Mouse (Mus musculus) ovary, adult 18-20 months (tissue): ENCODE results near the gene Spaar.

ENCODE experiments used
- DNase-seq: peaks from one replicate; pipeline ENCODE4 v3.0.0; 2022; ENCODE audit warnings: low spot score, mixed read lengths

The Spaar gene

DNA sequence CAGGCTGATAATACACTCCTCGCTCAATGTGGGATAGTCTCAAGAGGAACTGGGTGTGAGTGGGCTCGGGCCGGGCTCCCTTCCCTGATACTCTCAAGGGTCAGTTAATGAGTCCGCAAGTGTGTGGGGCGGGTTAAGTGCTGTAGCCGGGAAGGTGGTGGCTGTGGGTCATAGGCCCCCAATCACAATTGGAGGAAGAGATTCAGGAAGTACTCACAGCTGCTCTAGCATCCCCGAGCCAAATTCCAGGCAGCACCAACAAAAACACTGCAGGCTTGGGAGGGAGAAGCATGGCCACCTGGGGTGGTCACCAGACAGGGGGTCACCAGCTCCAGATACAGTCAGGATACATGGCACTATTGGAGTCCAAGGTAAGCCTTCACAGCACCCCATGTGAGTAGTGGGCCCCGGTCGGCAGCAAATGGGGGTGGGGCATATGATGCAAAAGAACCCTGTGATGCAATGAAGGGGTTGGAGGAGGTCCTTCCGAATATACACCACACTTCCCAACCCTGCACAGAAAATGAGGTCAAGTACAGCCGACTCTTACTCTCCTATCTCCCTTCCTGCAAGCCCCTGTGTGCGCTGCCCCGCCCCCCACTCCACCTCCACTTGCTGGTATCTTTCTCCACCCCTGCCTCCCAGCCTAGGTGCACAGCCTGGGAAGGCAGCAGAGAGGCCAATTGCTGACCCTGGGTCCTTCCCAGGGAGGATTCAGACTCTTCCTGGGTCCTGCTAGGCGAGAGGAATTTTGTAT, at the start of gene Spaar:
Spaar (plus strand) TSS at position 241 of the 757 bp plus-strand sequence.
- no peak for DNase-seq

DNA sequence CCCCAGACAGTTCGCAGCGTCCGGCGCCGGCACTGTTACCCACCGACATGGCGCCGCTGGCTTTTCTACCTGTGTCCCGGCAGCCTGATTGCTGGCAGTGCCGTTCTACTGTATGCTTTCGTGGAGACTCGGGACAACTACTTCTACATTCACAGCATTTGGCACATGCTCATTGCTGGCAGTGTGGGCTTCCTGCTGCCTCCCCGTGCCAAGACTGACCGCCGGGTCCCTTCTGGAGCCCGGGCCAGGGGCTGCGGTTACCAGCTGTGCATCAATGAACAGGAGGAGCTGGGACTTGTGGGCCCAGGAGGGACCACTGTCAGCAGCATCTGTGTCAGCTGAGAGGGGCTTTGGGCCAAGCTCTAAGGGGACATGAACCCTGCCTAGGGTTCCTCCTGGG, 39.8 kb upstream of the Spaar start:
- no peak for DNase-seq

DNA sequence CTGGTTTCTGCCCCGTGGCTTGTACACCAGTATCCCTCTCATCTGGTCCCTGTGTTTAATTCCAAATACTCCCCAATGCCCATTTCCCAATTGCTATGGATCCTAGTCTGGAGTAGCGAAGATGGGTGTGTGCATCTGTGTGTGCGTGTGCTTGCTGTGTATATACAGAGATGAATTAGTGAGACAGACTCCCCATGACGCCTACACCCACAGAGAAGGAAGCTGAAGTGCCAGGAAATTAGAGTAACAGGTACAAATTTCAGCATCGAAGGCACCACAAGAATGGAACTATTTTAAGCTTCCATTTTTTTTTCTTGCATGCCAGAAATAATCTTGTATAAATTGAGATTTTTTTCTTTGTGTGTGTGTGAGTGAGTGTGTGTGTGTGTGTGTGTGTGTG, 38.8 kb upstream of the Spaar start:
- no peak for DNase-seq

DNA sequence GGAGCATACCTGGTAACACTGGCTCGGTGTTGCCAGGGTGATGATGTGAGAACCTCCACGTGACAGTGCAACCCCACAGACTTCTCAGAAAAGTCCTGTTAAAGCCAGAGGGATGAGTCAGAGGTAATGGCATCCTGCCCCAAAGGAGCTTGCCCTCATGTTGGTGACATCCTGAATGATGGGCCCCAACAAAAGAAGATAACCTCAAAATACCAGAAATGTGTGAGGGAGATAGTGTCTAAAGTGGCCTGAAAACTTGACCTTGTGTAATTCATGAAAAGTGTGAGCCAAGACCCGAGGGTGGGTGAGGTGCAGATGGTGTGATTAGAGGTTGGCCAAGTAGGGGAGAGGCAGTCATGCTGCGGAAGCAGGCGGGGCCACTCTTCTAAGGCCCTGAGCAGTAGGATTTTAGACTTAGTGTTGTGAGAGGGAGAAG, 36.0 kb upstream of the Spaar start:
- DNase-seq = peak; percentile 46

DNA sequence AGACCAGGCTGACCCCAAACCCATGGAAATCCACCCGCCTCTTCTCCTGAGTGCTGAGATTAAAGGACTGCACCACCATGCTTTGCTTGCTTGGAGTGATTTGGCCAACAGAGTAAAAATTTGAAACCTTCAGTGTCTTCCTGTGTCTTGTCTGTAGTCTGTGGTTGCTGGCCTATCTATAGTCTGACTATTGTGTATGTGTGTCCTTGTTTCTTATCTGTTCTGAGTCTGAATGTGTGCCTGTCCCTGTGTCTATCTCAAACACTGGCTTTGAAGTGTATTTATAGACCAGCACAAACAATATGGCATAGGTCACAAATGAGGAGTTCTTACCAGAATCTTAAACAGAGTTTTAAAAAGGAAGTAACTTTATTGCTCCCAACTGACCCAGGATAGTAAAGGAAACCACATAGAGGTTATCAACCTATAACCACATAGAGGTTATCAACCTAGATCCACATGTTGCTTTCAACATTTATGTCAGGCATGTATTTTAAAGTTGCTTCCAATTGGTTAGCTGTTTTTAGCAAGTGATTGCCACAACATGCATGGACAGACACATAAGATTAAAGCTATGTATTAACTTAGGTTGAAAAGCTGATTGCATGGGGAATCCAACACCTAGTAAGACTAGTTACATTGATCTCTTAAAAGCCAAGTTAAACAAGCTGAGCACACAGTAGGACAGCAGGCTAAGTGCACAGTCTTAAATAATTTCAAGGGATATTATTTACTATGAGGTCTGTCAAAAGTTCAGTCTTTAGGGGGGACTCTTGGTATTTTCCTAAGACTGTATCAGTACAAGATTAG, 35.2 kb upstream of the Spaar start:
- no peak for DNase-seq

DNA sequence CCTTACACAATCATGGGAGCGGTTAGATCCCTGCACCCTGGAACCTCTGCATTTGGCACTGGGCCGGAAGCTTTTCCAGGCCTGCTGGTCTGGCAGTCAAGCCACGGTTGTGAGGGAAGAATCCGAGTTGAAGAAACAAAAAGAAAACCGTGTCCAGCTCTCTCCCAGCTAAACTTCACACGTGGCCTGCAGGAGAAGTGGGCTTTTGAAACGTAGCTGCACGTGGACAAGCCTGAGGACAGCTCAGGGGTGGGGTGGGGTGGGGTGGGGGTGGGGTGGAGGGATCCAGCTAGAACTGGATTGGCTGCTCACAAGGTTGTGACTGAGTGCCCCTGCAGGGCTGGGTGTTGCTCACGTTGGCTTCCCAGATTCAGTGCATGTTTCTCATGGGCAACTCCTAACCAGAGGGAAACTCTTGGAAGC, 34.6 kb upstream of the Spaar start:
- DNase-seq = no peak

DNA sequence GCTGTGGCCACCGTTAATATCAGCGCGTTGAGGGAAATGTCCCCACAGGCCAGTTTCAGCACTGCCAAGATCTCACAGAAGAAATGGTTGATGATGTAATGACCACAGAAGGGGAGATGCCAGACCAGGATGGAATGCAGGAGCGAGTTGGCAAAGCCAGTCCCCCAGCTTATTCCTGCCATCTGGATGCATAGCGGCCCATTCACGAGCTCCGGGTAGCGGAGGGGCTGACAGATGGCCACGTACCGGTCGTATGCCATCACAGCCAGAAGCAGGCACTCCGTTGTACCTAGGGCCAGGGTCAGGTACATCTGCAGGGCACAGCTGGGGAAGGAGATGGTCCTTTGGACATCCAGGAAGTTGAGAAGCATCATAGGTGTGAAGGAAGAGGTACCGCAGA, 33.3 kb upstream of the Spaar start:
- DNase-seq = no peak

DNA sequence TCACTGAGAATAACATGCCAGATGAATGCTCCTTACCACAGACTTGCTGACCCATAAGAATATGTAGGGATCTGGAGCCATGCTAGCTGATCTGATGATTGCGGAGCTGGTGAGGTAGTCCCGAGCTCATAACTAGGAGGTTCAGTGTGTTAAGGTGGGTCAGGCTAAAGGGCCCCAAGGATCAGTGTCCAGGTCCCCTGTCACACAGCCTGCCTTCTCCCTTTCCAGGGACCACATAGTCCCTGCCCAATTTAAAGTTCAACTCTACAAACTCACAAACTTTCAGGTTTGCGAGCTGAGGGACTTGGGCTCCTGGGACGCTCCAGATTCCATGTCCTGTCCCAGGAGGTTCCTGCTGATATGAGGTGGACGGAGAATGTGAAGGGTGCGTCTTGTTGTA, 29.1 kb upstream of the Spaar start, which contains the start of gene Olfr70:
Olfr70 (minus strand) TSS at position 101 of the 400 bp plus-strand sequence.
- no peak for DNase-seq

DNA sequence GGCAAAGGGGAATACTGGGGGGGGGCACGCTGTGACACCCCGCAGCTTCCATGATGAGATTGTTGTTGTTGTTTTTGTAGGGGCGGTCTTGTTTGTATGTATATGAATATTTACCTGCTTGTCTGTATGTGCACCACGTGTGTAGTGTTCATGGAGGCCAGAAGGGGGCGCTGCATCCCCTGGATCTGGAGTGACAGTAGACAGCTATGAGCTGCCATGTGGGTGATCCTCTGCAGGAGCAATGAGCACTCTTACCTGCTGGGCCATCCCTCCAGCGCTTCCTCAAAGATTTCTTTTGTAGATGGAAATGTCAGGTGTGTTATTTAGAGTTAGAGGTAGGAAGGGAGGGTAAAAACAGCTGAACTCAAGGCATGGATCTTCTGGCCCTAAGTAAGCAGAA, 26.4 kb upstream of the Spaar start:
- no peak for DNase-seq

DNA sequence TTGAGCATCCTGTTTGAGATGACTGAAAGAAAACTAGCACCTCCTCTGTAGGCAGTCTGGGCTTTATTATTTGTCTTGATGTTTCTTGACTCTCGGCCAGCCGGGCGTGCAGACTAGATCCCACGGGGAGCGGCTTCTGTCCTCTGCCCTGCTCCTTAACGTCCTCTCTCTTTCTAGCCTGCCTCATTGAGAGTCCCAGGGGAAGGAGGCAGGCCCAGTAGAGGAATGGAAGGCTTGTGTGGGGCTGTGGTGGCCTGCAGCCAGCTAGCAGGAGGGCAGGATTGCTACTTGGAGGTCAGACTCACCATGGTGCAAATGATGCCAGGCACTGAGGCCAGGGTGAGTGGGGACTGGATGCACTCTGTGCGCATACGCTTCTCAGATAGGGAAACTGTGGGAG, 26.0 kb upstream of the Spaar start:
- no peak for DNase-seq

DNA sequence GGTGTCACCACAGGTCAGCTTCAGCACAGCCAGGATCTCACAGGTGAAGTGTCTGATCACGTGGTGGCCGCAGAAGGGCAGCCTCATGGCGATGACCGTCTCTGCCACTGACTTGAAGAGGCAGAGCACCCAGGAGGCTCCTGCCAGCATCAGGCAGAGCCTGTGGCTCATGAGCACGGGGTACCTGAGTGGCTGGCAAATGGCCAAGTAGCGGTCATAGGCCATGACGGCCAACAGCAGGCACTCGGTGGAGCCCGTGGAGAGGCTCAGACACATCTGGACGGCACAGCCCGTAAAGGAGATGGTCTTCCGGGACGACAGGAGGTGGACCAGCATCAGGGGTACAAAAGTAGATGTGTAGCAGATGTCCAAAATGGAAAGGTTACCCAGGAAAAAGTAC, 23.8 kb upstream of the Spaar start:
- DNase-seq = no peak

DNA sequence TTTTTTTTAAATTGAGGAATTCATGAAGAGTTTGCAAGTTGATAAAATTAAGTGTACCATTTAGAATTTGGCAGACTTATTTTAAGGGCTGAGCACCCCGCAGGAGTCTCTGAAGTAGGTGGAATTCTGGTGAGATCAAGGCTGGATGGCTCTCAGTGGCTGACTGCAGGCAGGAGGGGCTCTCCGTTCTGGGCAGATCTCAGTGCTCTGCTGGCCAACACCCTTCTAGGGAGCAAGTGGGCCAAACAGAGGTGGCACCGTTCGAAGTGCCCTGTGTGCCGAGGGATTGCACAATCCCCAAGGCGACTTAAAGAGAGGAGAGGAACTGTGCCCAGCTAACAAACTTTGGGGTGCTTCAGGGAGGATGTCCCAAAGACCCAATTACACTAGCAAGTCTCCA, 20.0 kb upstream of the Spaar start, which contains the start of gene Olfr71:
Olfr71 (minus strand) TSS at position 387 of the 400 bp plus-strand sequence.
- DNase-seq = no peak

DNA sequence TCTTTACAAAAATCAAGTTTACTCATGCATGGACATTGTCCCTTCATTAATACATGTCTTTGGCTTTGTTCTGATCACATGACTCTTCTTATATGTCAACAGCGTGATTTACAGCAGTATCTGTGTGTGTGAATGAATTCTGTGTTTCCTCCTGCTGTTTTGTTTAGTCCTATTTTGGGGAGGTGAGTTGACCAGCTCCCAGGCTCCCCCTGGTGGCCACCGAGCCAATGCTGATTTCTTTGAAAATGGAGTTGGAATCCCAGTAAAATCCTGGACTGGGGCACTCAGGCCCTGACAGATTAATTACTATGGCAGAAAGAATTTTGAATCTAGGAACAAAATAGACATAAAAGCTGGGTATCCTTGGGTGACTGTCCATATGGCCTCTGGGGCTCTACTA, 18.0 kb upstream of the Spaar start:
- DNase-seq = no peak

DNA sequence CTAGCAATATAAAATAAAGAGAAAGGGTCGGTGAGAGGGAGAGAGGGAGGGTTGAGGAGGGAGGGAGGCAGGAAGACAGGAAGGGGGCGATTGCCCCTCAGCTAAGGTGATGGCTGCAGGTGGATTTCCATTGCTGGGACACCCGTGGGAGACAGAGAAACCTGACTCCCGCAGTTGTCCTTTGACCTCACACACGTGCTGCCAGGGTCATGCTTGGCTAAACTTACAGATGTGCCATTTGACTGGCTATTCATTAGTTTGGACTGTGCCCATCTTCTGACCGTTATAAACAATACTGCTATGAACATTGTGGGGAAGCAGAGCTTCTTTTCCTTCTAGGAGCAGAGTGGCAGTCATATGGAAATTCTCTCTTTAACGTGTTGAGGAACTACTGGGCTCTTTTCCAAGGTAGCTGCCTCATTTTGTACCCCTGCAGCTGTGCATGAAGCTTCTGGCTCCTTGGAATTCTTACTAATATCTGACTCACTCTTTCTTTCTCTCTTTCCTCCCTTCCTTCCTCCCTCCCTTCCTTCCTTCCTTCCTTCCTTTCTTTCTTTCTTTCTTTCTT, 16.1 kb upstream of the Spaar start:
- no peak for DNase-seq

DNA sequence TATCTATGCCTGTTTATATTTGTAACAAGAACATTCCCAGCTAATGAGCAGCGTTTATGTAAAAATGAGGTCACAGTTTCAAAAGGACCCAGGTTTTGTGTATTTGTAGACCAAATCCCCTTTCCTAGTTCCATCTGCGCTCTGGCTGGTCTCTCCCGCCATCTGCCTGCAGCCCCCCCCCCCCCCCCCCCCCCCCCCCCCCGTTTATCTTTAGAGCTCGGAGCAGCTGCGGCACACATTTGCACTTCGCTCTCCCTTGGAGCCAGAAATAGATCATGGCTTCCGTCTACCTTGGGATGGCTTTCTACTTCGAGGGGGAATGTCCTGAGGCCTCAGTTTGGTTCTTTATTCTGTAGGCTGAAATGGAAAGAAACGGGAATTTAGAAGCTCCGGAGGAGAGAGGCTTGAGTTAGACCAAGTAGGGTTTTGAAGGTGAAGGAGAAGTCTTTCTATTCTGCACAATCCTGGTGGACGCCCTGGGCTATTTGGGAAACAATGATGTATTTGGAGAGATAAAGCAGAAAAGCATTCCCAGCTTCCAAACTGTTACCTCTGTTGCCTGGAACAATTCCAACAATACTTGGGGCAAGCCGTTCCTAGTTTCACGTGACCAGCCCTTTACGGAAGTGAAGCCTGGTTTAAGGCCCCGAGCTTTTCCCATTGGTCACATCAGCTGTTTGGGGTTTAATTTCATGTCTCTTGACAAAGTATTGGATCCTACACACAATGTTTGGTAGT, 9.2 kb upstream of the Spaar start:
- no peak for DNase-seq

DNA sequence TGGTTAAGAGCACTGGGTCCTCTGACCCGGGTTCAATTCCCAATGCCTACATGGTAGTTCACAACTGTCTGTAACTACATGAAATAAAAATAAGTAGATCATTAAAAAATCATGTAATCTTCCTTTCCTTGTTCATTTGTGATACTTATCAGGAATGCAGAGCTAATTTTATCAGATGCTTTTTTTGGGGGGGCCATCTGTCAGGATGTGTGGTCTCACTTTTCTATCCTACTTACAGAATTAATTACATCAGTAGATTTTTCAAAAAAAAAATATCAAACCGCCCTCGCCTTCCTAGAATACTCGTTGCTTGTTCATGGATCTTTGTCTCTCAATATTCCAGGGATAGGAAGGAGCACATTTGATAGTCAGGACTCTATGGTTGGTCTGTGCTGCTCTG, 7.6 kb upstream of the Spaar start:
- DNase-seq = no peak

DNA sequence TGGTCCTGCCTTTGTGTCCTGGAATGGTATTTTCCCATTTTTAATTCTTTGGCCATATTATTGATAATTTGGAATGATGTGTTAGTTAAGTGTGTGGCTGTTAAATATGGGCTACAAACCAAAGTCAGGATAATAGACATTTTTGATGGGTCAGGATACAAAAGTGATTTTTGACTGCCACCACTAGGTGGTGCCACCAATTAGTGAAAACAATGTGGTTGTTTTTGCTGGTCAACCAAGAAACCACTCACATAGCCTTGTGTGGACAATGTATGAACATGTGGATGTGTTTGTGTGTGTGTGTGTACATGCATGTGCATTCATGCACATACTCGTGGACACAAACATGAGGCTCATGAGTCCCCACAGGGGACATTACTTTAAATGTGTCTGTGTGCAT, 5.1 kb upstream of the Spaar start:
- DNase-seq = no peak

DNA sequence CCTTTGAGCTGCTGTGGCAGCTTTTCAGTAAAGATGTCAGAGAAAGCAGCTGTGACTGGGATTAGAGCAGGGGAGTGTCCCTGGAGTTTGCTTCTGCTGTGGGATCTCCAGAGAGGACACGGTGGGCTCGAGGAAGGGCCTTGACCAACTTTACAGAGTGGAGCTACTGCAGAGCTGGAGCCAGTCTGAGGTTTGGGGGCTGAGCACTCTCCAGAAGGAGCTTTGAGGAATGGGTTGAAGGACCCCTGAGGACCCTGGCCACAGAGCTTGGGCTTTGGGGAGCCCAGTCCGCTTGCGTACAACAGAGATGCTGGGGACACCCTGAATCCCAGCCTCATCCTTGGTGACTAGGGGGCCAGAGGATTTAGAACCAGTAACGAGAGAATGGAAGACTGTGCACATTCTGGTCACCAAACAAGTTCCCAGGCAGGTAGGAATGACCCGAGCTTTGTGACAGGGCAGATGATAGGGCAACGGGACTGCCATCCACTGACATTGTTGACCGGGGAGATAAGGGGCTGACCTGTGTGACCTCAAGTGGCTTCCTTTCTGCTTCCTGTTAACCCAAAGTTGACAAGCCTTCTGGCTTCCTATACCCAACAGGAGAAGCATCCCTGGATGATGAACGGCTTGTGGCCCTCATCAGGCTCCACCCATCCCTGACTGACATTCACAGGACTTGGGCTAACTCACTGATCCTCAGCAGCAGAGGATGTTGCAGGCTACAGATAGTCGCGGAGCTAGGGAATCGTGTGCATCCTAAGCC, 3.4 kb upstream of the Spaar start:
- DNase-seq = no peak

DNA sequence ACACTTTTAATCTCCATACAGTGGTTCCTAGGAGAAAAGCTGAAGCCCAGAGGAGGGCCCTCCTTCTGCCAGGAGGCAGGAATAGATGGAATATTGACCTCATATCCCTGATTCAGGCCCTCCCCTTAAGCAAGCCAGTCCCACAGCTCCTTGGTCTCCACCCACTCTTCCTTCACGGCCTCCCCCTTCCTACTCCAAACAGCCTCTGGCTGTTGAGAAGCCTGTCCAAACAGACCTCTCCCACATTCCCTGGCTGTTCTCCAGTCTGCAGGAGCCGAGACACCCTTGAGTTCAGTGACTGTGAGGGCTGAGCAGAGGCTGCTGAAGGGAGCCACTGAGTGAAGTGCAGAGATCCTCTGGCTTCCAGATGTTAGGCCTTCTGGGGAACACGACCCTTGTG, 2.8 kb upstream of the Spaar start, which contains the start of gene Hrct1:
Hrct1 (plus strand) TSS at position 194 of the 400 bp plus-strand sequence.
- DNase-seq = peak; percentile 78

DNA sequence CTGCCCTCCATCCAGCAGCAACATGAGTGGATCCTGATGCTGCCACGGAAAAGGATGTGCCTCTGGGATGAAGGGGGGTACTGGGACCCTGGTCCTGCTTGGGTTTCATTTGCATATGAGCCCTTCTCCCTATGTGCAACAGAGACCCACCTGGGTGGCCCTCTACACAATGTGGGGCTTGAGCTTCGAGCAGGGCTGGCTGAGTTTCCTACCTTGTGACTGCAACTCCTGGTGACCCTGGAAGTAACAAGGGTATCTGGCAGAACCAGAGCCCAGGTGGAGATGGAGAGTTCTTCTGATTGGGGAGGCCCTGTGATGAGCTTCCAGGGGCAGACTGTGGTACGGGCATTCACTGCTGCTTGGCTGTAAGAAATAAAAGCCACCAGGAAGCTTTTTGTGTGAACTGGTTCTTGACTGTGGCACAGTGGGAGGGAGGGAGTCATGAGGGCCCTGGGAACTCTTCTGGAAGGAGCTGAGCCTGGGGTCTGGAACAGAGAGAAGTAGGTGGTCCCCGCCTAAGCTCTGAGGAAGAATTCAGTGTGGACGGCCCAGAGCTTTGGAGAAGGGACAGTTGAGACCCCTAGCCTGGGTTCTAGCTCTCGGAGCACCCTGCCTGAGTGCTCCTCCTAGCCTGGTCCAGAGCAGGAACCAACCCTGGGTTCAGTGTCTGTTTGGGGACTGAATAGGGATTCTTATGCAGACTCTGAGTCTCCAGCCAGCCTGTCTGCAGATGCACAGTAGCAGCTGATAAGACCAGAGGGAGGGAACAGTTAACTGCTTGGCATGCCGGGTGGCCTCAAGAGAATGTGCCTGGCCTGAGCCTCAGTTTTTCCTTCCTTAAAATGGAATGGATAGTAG, 1.9 kb upstream of the Spaar start:
- DNase-seq = no peak
